24 mouse cellular contexts compared by ENCODE assay signal in the genomic region with DNA sequence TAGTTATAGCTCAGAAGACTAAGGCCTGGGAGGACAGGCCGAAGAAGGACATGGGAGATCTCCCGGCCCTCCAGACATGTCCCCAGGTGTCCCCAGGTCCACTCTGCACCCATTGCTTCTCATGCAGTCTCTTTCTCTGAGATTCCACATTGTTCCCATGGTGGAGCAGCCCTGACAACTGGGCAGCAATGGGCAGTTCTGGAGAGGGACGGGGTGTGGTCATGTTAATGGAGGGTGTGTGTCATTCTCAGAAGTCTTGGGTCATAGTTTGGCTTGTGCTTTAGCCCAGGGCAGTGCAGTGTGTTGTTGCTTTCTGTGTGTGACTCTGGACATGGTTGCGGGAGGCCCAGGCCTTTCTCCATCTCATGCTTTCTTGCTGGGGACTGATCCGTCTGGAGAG. TPM values are rescaled to one million over a fixed set of nuclear protein-coding genes. Genes with fewer than 3 reads are reported as not detected.
"Had no signal": no experiment of that assay in that cellular context is flagged by ENCODE, and none has a peak within 500 bp of the region (broad histone marks: within the 10 kb centered on the region; RNA-seq: fewer than 3 reads in every experiment).

No protein-coding gene starts in this region.

- DNase-seq: gastrocnemius, postnatal 10 days; gastrocnemius, postnatal 25 days; heart, adult 18-20 months; heart, postnatal 10 days; kidney, adult 18-20 months; kidney, adult 8-10 months; kidney, postnatal 10 days; kidney, postnatal 25 days; kidney, postnatal 4 days; layer of hippocampus, adult 9-11 months; layer of hippocampus, postnatal 36 days; left cerebral cortex, postnatal 4 days had no signal

RNA-seq across cellular contexts. Expression of a gene that starts 3.7 kb away (rescaled TPM):
- total RNA-seq: gastrocnemius, adult 18-20 months; gastrocnemius, postnatal 10 days; heart, adult 18-20 months; heart, adult 8-10 months; heart, postnatal 10 days; heart, postnatal 25 days; hematopoietic stem cell, adult 5-6 weeks; layer of hippocampus, adult 18-20 months; layer of hippocampus, adult 8-10 months; layer of hippocampus, postnatal 14 days; layer of hippocampus, postnatal 36 days; left cerebral cortex, adult 8-10 months; left cerebral cortex, postnatal 10 days; left cerebral cortex, postnatal 25 days had no signal

RNA-seq across cellular contexts. Expression of a gene that starts 46.6 kb away (rescaled TPM):
- total RNA-seq: gastrocnemius, adult 18-20 months; gastrocnemius, postnatal 10 days; gastrocnemius, postnatal 25 days; heart, adult 18-20 months; heart, adult 8-10 months; heart, postnatal 10 days; heart, postnatal 25 days; hematopoietic stem cell, adult 5-6 weeks; layer of hippocampus, adult 18-20 months; layer of hippocampus, adult 8-10 months; layer of hippocampus, postnatal 14 days; layer of hippocampus, postnatal 36 days; left cerebral cortex, adult 18-20 months; left cerebral cortex, adult 8-10 months; left cerebral cortex, postnatal 10 days; left cerebral cortex, postnatal 25 days; left cerebral cortex, postnatal 4 days; liver, adult 2 months had no signal
